Mouse (Mus musculus) small intestine, adult 2 months (tissue): ENCODE measurements around the gene Qrfp. TPM values are rescaled to one million over a fixed set of nuclear protein-coding genes. Genes with fewer than 3 reads are reported as not detected.

Experiments used
- H3K27ac ChIP-seq: fragments of 200-500 bp; 2 replicates; pipeline ENCODE4 v1.5.1; 2012; ENCODE audit warnings: low read depth, low read length, control low read depth, inconsistent platforms; ENCODE audit not compliant: insufficient read depth
- H3K27me3 ChIP-seq: fragments of 200-500 bp; 2 replicates; pipeline ENCODE4 v1.6.1; 2012; ENCODE audit warnings: mild to moderate bottlenecking, moderate library complexity, low read length, inconsistent platforms; ENCODE audit not compliant: control insufficient read depth, insufficient read depth
- H3K36me3 ChIP-seq: fragments of 200-500 bp; 2 replicates; pipeline ENCODE4 v1.6.1; 2012; ENCODE audit warnings: mild to moderate bottlenecking, low read length, control low read depth, inconsistent platforms; ENCODE audit not compliant: control insufficient read depth, insufficient read depth
- H3K4me1 ChIP-seq: fragments of 200-500 bp; 2 replicates; pipeline ENCODE4 v1.6.1; 2012; ENCODE audit warnings: low read length, inconsistent platforms, mixed read lengths; ENCODE audit not compliant: control insufficient read depth, insufficient read depth, insufficient read length
- H3K4me3 ChIP-seq: fragments of 200-500 bp; 2 replicates; pipeline ENCODE4 v1.5.1; 2012; ENCODE audit warnings: low read depth, mild to moderate bottlenecking, control low read depth, inconsistent platforms, low read length, moderate library complexity
- CTCF ChIP-seq: fragments of 200-500 bp; IDR thresholded peaks from 2 replicates; pipeline ENCODE4 v1.5.1; 2012; ENCODE audit warnings: low read depth, mild to moderate bottlenecking, control low read depth, inconsistent platforms, low read length, moderate library complexity, mixed read lengths; ENCODE audit not compliant: insufficient replicate concordance, insufficient read length; ENCODE audit errors: extremely low read depth
- POLR2A ChIP-seq: fragments of 200-500 bp; IDR thresholded peaks from 2 replicates; pipeline ENCODE4 v1.6.1; 2012; ENCODE audit warnings: low read depth, mild to moderate bottlenecking, control low read depth, inconsistent platforms, low read length, moderate library complexity
- WGBS: fragments of 180-500 bp; shearing (Covaris S2); methylation state at CpG from one replicate; pipeline ENCODE4 v1.1.7; 2018; 5-methylcytosine and 5-hydroxymethylcytosine counted together
- polyA plus RNA-seq: library from polyadenylated mRNA; depleted of rRNA; stranded (reverse); fragments of >200 nt; gene quantifications from 2 replicates; pipeline ENCODE4 v1.2.3, GENCODE M21; 2012

Gene Qrfp
- polyA plus RNA-seq, 1 experiment = 0.06 TPM

GRCm38 (mm10) chr2:31827877-31828276, 17.5 kb upstream of the Qrfp start:
- H3K36me3 ChIP-seq = no peaks in the 10 kb centered on the region
- H3K4me3 ChIP-seq = no peak overlapping the region
- peaks cover 9% of the 10 kb centered on the region; the same call in 1 of the 2 replicates for H3K27me3 ChIP-seq
- no peak overlapping the region for H3K27ac ChIP-seq
- WGBS = 33% methylated on average over 7 of the region's 7 CpGs
- no peak for TF ChIP-seq CTCF
- TF ChIP-seq POLR2A = no peak
- no peaks in the 10 kb centered on the region for H3K4me1 ChIP-seq

GRCm38 (mm10) chr2:31826094-31827085, 16.0 kb upstream of the Qrfp start:
- WGBS = 74% methylated on average over 14 of the region's 14 CpGs
- H3K4me3 ChIP-seq = no peak overlapping the region
- H3K36me3 ChIP-seq = no peaks in the 10 kb centered on the region
- H3K27me3 ChIP-seq = peaks cover 19% of the 10 kb centered on the region; the same call in 1 of the 2 replicates
- no peaks in the 10 kb centered on the region for H3K4me1 ChIP-seq
- TF ChIP-seq POLR2A = no peak
- TF ChIP-seq CTCF = no peak
- H3K27ac ChIP-seq = no peak overlapping the region

GRCm38 (mm10) chr2:31825469-31825911, 15.1 kb upstream of the Qrfp start:
- Histone ChIP-seq H3K36me3 (no peaks in the 10 kb centered on the region), H3K4me3 (no peak overlapping the region), H3K4me1 (no peaks in the 10 kb centered on the region), H3K27ac (no peak overlapping the region), H3K27me3 (peaks cover 19% of the 10 kb centered on the region; the same call in 1 of the 2 replicates)
- no peak for TF ChIP-seq POLR2A
- no peak for TF ChIP-seq CTCF
- WGBS = 71% methylated on average over 16 of the region's 16 CpGs

GRCm38 (mm10) chr2:31823933-31824730, 13.8 kb upstream of the Qrfp start:
- H3K4me3 ChIP-seq = no peak overlapping the region
- TF ChIP-seq CTCF (peak; percentile 46; the same call in 1 of the 2 replicates), POLR2A (no peak)
- H3K27ac ChIP-seq = no peak overlapping the region
- 64% methylated on average over 15 of the region's 15 CpGs for whole genome bisulfite sequencing
- H3K27me3 ChIP-seq = peaks cover 19% of the 10 kb centered on the region; the same call in 1 of the 2 replicates
- H3K4me1 ChIP-seq = no peaks in the 10 kb centered on the region
- no peaks in the 10 kb centered on the region for H3K36me3 ChIP-seq

- no peak for TF ChIP-seq POLR2A
- no peak for TF ChIP-seq CTCF
- 18% methylated on average over 39 of the region's 39 CpGs for WGBS
- H3K27me3 ChIP-seq = peaks cover 19% of the 10 kb centered on the region; the same call in 1 of the 2 replicates
- peak overlapping the region; percentile 3; the same call in 1 of the 2 replicates for H3K4me3 ChIP-seq
- no peak overlapping the region for H3K27ac ChIP-seq
- no peaks in the 10 kb centered on the region for H3K4me1 ChIP-seq
- H3K36me3 ChIP-seq = no peaks in the 10 kb centered on the region
These were observed 12.4 kb upstream of the Qrfp start for GRCm38 (mm10) chr2:31822524-31823371.

GRCm38 (mm10) chr2:31815367-31815766, 5.0 kb upstream of the Qrfp start:
- H3K4me3 ChIP-seq = no peak overlapping the region
- 21% methylated on average over 5 of the region's 5 CpGs for WGBS
- H3K27ac ChIP-seq = no peak overlapping the region
- H3K4me1 ChIP-seq = no peaks in the 10 kb centered on the region
- TF ChIP-seq CTCF (peak; percentile 79; the same call in 1 of the 2 replicates), POLR2A (no peak)
- H3K36me3 ChIP-seq = no peaks in the 10 kb centered on the region
- H3K27me3 ChIP-seq = no peaks in the 10 kb centered on the region
